Mouse (Mus musculus): ENCODE measurements around the gene Sephs1. TPM values are rescaled to one million over a fixed set of nuclear protein-coding genes. Genes with fewer than 3 reads are reported as not detected.

The Sephs1 gene
- polyA plus RNA-seq, 1 experiment from 2014 or later, result 124 TPM

- H3K27me3 ChIP-seq, result no peaks in the 10 kb centered on the region
- H3K9ac ChIP-seq (replicated peaks), result no peak overlapping the region
- H3K36me3 ChIP-seq, result peaks cover 41% of the 10 kb centered on the region
- H3K4me2 ChIP-seq (replicated peaks), result no peak overlapping the region
- 0 out of 2 replicates have a peak, but pooled peaks cover 4% of the 10 kb centered on the region for H3K4me1 ChIP-seq
- H3K9me3 ChIP-seq, result no peaks in the 10 kb centered on the region
- 68% methylated on average over 6 of the region's 6 CpGs for WGBS
- no peak for ATAC-seq (ENCODE audit: low FRiP score, low read depth)
- no peak overlapping the region for H3K27ac ChIP-seq (replicated peaks)
- no peak overlapping the region for H3K4me3 ChIP-seq
Observed at GRCm38 (mm10) chr2:4909909-4910308, 28.5 kb downstream of the Sephs1 start.

- H3K9me3 ChIP-seq, result no peaks in the 10 kb centered on the region
- WGBS, result 90% methylated on average over 4 of the region's 4 CpGs
- no peak overlapping the region for H3K4me3 ChIP-seq
- H3K27ac ChIP-seq (replicated peaks), result no peak overlapping the region
- H3K4me2 ChIP-seq (replicated peaks), result no peak overlapping the region
- no peaks in the 10 kb centered on the region for H3K27me3 ChIP-seq
- no peak overlapping the region for H3K9ac ChIP-seq (replicated peaks)
- 0 out of 2 replicates have a peak, but pooled peaks cover 4% of the 10 kb centered on the region for H3K4me1 ChIP-seq
- ATAC-seq (ENCODE audit: low FRiP score, low read depth), result no peak
- H3K36me3 ChIP-seq, result peaks cover 35% of the 10 kb centered on the region
Observed at GRCm38 (mm10) chr2:4910521-4910920, 29.2 kb downstream of the Sephs1 start.

- H3K4me2 ChIP-seq (replicated peaks), result no peak overlapping the region
- H3K4me3 ChIP-seq, result no peak overlapping the region
- peaks cover 2% of the 10 kb centered on the region; the same call in 1 of the 2 replicates for H3K36me3 ChIP-seq
- 0 out of 2 replicates have a peak, but pooled peaks cover 4% of the 10 kb centered on the region for H3K4me1 ChIP-seq
- no peaks in the 10 kb centered on the region for H3K27me3 ChIP-seq
- H3K27ac ChIP-seq (replicated peaks), result no peak overlapping the region
- no peaks in the 10 kb centered on the region for H3K9me3 ChIP-seq
- ATAC-seq (ENCODE audit: low FRiP score, low read depth), result no peak
- WGBS, result 68% methylated on average over 7 of the region's 7 CpGs
- H3K9ac ChIP-seq (replicated peaks), result no peak overlapping the region
Observed at GRCm38 (mm10) chr2:4913949-4914348, 32.6 kb downstream of the Sephs1 start.

GRCm38 (mm10) chr2:4916037-4916436 lies 34.7 kb downstream of the Sephs1 start:
- H3K9me3 ChIP-seq, result no peaks in the 10 kb centered on the region
- H3K9ac ChIP-seq (replicated peaks), result no peak overlapping the region
- H3K36me3 ChIP-seq, result no peaks in the 10 kb centered on the region
- 75% methylated on average over 6 of the region's 6 CpGs for WGBS
- peaks cover 8% of the 10 kb centered on the region for H3K4me1 ChIP-seq
- no peak overlapping the region for H3K27ac ChIP-seq (replicated peaks)
- H3K27me3 ChIP-seq, result no peaks in the 10 kb centered on the region
- H3K4me3 ChIP-seq, result no peak overlapping the region
- H3K4me2 ChIP-seq (replicated peaks), result no peak overlapping the region
- no peak for ATAC-seq (ENCODE audit: low FRiP score, low read depth)

GRCm38 (mm10) chr2:4917326-4918021 lies 36.1 kb downstream of the Sephs1 start:
- 21% methylated on average over 8 of the region's 8 CpGs for WGBS
- H3K4me3 ChIP-seq, result no peak overlapping the region
- no peaks in the 10 kb centered on the region for H3K9me3 ChIP-seq
- H3K36me3 ChIP-seq, result no peaks in the 10 kb centered on the region
- H3K4me1 ChIP-seq, result peaks cover 8% of the 10 kb centered on the region
- H3K4me2 ChIP-seq (replicated peaks), result peak overlapping the region; percentile 24; the same call in 1 of the 2 replicates
- H3K9ac ChIP-seq (replicated peaks), result no peak overlapping the region
- no peak overlapping the region for H3K27ac ChIP-seq (replicated peaks)
- H3K27me3 ChIP-seq, result no peaks in the 10 kb centered on the region
- ATAC-seq (ENCODE audit: low FRiP score, low read depth), result no peak

GRCm38 (mm10) chr2:4918860-4919739 lies 37.7 kb downstream of the Sephs1 start, which contains the start of gene Phyh:
Gene Phyh (plus strand): TSS chr2:4919019.
- Histone ChIP-seq H3K9me3 (no peaks in the 10 kb centered on the region), H3K4me1 (peaks cover 5% of the 10 kb centered on the region), H3K36me3 (no peaks in the 10 kb centered on the region), H3K4me2 (replicated peaks) (peak within 1 kb of the TSS; percentile 60), H3K4me3 (peak within 1 kb of the TSS; percentile 50), H3K9ac (replicated peaks) (peak within 1 kb of the TSS; percentile 54), H3K27me3 (no peaks in the 10 kb centered on the region), H3K27ac (replicated peaks) (peak within 1 kb of the TSS; percentile 36)
- peak; percentile 98 for ATAC-seq (ENCODE audit: low FRiP score, low read depth)
- WGBS, result 5% methylated on average over 35 of the region's 35 CpGs

GRCm38 (mm10) chr2:4921019-4921418 lies 39.7 kb downstream of the Sephs1 start:
- Histone ChIP-seq H3K4me2 (replicated peaks) (no peak overlapping the region), H3K27ac (replicated peaks) (no peak overlapping the region), H3K4me3 (no peak overlapping the region), H3K36me3 (no peaks in the 10 kb centered on the region), H3K9me3 (no peaks in the 10 kb centered on the region), H3K9ac (replicated peaks) (no peak overlapping the region), H3K27me3 (no peaks in the 10 kb centered on the region), H3K4me1 (peaks cover 5% of the 10 kb centered on the region)
- 68% methylated on average over 5 of the region's 5 CpGs for WGBS
- ATAC-seq (ENCODE audit: low FRiP score, low read depth), result no peak

- H3K9ac ChIP-seq (replicated peaks), result no peak overlapping the region
- no peak for ATAC-seq (ENCODE audit: low FRiP score, low read depth)
- no peaks in the 10 kb centered on the region for H3K27me3 ChIP-seq
- WGBS, result 64% methylated on average over 7 of the region's 7 CpGs
- H3K36me3 ChIP-seq, result 0 out of 2 replicates have a peak, but pooled peaks cover 2% of the 10 kb centered on the region
- no peak overlapping the region for H3K27ac ChIP-seq (replicated peaks)
- H3K4me1 ChIP-seq, result peaks cover 5% of the 10 kb centered on the region
- H3K4me3 ChIP-seq, result no peak overlapping the region
- H3K9me3 ChIP-seq, result no peaks in the 10 kb centered on the region
- no peak overlapping the region for H3K4me2 ChIP-seq (replicated peaks)
Observed at GRCm38 (mm10) chr2:4922476-4923164, 41.3 kb downstream of the Sephs1 start.

- 94% methylated on average over 3 of the region's 3 CpGs for WGBS
- Histone ChIP-seq H3K27ac (replicated peaks) (no peak overlapping the region), H3K9ac (replicated peaks) (no peak overlapping the region), H3K4me2 (replicated peaks) (no peak overlapping the region), H3K36me3 (peaks cover 6% of the 10 kb centered on the region; the same call in 1 of the 2 replicates), H3K9me3 (no peaks in the 10 kb centered on the region), H3K4me1 (no peaks in the 10 kb centered on the region), H3K4me3 (no peak overlapping the region), H3K27me3 (no peaks in the 10 kb centered on the region)
- ATAC-seq (ENCODE audit: low FRiP score, low read depth), result no peak
Observed at GRCm38 (mm10) chr2:4927391-4927790, 46.0 kb downstream of the Sephs1 start.

GRCm38 (mm10) chr2:4929230-4929629 lies 47.9 kb downstream of the Sephs1 start:
- Histone ChIP-seq H3K4me2 (replicated peaks) (no peak overlapping the region), H3K4me1 (no peaks in the 10 kb centered on the region), H3K9ac (replicated peaks) (no peak overlapping the region), H3K4me3 (no peak overlapping the region), H3K27me3 (no peaks in the 10 kb centered on the region), H3K36me3 (peaks cover 6% of the 10 kb centered on the region; the same call in 1 of the 2 replicates), H3K9me3 (no peaks in the 10 kb centered on the region), H3K27ac (replicated peaks) (no peak overlapping the region)
- WGBS, result 94% methylated on average over 2 of the region's 2 CpGs
- no peak for ATAC-seq (ENCODE audit: low FRiP score, low read depth)

- Histone ChIP-seq H3K4me3 (no peak overlapping the region), H3K4me2 (replicated peaks) (no peak overlapping the region), H3K27ac (replicated peaks) (no peak overlapping the region), H3K27me3 (no peaks in the 10 kb centered on the region), H3K36me3 (peaks cover 19% of the 10 kb centered on the region), H3K4me1 (no peaks in the 10 kb centered on the region), H3K9ac (replicated peaks) (no peak overlapping the region), H3K9me3 (no peaks in the 10 kb centered on the region)
- 97% methylated on average over 9 of the region's 9 CpGs for WGBS
- no peak for ATAC-seq (ENCODE audit: low FRiP score, low read depth)
Observed at GRCm38 (mm10) chr2:4934516-4934915, 53.2 kb downstream of the Sephs1 start.

Measured in midbrain, embryonic 12.5 days (tissue).